Mouse (Mus musculus) gastrocnemius, postnatal 14 days (tissue): ENCODE measurements around the gene B3gnt9. TPM values are rescaled to one million over a fixed set of nuclear protein-coding genes. Genes with fewer than 3 reads are reported as not detected.

ENCODE experiments used
- DNase-seq: peaks from one replicate; pipeline ENCODE4 v3.0.0; 2021; ENCODE audit warnings: mixed read lengths
- intact Hi-C: fragments of 180-260 bp; cut with DNase I; formaldehyde crosslinking; loops from one replicate; pipeline ENCODE4 v1.15.1; 2025; ENCODE audit warnings: low total_unique reads
- total RNA-seq, 2 experiments: library from RNA; stranded (reverse); gene quantifications; 2 replicates each; pipeline ENCODE4 v1.2.3; 2021

B3gnt9 gene
- total RNA-seq, 2 experiments from 2014 or later = 5.1 to 6.1 TPM

DNA sequence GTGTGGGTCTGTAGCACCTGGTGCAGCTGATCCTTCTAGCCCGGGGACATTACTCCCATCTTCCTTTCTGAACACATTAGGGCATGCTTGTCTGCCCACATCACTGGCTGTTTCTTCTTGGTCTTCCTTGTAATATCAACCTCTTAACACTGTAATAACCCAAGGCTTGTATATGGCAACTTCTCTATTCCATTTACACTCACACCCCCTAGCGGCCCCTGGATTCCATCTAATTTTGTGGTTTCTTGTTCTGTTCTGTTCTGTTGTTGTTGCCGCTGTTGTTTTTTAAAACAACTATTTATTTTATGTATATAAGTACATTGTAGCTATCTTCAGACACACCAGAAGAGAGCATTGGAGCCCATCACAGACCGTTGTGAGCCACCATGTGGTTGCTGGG, 32.0 kb upstream of the B3gnt9 start:
- intact Hi-C loops = no loop called here
- DNase-seq = no peak

- intact Hi-C loops = no loop called here
- DNase-seq = no peak
Measured at GRCm38 (mm10) chr8:105285514-105285913, 30.6 kb upstream of the B3gnt9 start.

DNA sequence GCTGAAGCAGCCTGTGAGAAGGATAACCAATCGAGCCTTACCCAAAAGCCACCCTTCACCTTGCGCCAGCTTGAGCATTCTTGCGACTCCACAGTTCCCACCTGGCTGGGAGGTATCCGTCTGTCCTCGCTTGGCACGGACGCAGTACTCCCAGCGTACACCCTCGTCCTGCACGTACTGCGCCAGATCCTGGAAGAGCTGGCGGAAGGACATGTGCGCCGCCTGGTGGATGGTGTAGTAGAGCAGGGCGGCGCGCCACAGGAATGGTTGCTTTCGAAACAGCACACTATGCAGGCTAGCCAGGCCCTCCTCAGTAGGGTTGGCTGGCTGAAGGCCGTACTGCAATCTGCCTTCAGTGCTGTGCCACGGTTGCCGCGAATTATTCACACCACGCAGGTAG, 28.1 kb upstream of the B3gnt9 start:
- peak; percentile 57 for DNase-seq
- intact Hi-C loops = no loop called here

DNA sequence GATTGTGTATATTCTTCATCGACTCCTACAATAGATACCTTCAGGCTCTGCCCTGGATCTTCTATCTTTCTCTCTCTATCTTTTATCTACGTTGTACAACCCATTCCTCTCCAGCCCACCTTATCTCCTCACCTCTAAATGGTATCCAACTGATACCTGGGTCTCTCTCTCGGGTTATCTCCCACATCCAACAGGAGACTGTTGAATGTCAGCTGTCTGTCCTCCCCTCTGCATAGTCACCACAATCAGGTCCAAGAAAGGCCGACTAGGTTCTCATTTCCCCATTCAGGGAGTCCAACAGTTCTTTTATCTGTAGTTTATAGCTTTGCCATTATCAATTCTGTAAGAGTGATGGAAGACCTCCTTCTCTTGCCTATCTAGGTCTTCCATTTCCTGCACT, 27.3 kb upstream of the B3gnt9 start:
- no peak for DNase-seq
- intact Hi-C loops = no loop called here

DNA sequence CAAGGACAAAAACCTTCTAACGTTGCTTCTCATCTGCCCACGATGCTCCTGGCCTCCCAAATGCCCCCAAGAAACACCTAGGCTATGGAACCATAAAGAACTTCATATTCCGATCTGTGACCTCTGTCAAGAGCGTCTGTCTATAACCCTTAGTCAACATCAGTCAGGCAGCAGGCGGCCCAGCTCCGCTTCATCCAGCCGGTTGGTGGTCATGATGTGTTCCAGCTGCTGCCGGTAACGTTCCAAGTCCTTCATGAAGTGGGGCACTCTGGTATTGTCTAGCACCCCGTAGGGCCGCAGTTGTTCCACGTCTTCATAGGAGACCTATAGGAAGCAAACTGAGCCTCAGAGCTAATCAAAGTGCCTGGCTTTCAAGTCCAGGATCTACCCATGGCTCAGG, 26.9 kb upstream of the B3gnt9 start:
- intact Hi-C loops = no loop called here

GRCm38 (mm10) chr8:105280567-105280966, 25.6 kb upstream of the B3gnt9 start:
- DNase-seq = no peak
- intact Hi-C loops = no loop called here

More for the DNA sequence above, 26.9 kb upstream of the B3gnt9 start:
- no peak for DNase-seq

GRCm38 (mm10) chr8:105278911-105279334, 24.0 kb upstream of the B3gnt9 start:
- intact Hi-C loops = no loop called here

GRCm38 (mm10) chr8:105276292-105277120, 21.6 kb upstream of the B3gnt9 start:
- peak; percentile 80 for DNase-seq
- intact Hi-C loops = no loop called here

More at GRCm38 (mm10) chr8:105278911-105279334, 24.0 kb upstream of the B3gnt9 start:
- DNase-seq = peak; percentile 85

- intact Hi-C loops = no loop called here
- no peak for DNase-seq
Measured at GRCm38 (mm10) chr8:105275840-105276239, 20.9 kb upstream of the B3gnt9 start, which contains the start of gene Nol3. Gene Nol3 (plus strand): TSS chr8:105276140.

DNA sequence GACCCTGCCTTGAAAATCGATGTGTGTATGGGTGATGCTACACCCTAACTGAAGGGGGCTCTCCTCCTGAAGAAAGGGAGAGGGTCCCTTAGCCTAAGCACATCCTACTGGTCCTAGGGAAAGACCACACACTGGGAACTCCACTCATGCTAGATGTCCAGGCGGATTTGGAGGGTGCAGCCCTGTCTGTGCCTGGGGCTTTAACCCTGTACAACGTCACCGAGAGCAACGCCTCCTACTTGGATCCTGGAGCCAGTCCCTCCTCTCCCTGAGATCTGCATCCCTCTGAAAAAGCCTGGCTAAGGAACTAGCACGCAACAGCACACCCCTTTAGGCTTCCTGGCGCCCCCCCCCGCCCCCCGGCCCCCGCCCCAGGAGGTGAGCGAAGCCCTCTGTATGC, 20.4 kb upstream of the B3gnt9 start:
- DNase-seq = no peak
- intact Hi-C loops = no loop called here

GRCm38 (mm10) chr8:105270916-105271186, 15.9 kb upstream of the B3gnt9 start:
- intact Hi-C loops = no loop called here

GRCm38 (mm10) chr8:105270101-105270915, 15.4 kb upstream of the B3gnt9 start:
- no peak for DNase-seq
- intact Hi-C loops = no loop called here

More at GRCm38 (mm10) chr8:105270916-105271186, 15.9 kb upstream of the B3gnt9 start:
- DNase-seq = no peak

- intact Hi-C loops = no loop called here
- DNase-seq = peak; percentile 69
Measured at GRCm38 (mm10) chr8:105269461-105269947, 14.6 kb upstream of the B3gnt9 start, which contains the start of gene Hsf4. Gene Hsf4 (plus strand): TSS chr8:105269801.

GRCm38 (mm10) chr8:105269075-105269458, 14.1 kb upstream of the B3gnt9 start:
- intact Hi-C loops = no loop called here
- DNase-seq = no peak

DNA sequence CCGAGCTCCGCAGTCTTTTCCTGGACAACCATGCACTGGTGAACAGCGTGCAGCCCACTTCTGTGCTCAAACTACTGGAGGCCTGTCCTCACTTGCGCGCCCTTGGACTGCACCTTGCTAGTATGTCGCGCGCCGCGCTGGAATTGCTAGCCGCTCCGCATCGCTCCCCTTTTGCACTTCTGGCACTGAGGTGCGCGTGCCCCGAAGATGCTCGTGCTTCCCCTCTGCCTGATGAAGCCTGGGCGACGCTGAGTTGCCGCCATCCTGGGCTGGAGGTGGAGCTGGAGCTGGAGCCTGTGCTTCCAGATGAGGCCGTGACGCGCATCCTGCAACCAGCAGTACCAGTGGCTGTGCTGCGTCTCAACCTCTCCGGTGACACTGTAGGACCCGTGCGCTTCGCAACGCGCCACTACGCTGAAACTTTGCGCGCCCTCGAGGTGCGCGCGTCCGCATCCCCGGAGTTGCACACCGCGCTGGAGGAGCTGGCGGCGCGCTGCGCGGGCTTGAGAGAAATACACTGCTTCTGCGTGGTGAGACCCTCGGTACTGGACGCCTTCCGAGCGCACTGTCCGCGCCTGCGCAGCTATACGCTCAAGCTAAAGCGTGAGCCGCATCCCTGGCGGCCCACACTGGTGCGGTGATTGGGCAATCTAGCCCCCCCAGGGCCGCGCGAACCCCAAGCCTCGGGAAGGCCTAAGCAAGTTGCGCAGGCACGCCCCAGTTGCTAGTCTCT, 13.6 kb upstream of the B3gnt9 start:
- intact Hi-C loops = no loop called here
- no peak for DNase-seq

GRCm38 (mm10) chr8:105266775-105267174, 11.8 kb upstream of the B3gnt9 start:
- intact Hi-C loops = no loop called here
- DNase-seq = no peak

DNA sequence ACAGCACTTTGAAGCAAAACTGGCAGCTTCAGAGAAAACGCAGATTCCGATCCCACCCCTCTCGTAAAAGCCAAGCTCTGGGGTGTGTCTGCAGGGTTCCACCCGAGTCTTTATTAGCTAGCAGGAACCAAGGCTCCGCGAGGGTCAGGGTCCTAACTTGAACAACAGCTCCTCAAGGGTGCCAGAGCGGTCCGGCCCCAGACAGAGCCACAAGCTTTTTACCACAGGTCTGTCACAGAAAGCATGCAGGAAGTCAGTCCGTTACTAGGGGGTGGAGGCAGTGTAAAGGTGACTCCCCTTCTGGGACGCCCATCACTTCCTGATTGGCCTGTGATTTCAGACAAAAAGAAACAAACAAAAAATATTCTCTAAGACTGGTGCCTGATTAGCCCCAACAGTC, 10.2 kb upstream of the B3gnt9 start:
- no peak for DNase-seq
- intact Hi-C loops = no loop called here

- peak; percentile 77 for DNase-seq
- intact Hi-C loops = no loop called here
Measured at GRCm38 (mm10) chr8:105264024-105264982, 9.3 kb upstream of the B3gnt9 start, which contains the start of the genes Tradd and Fbxl8. Gene Tradd (minus strand): TSS chr8:105264609. Gene Fbxl8 (plus strand): TSS chr8:105264648.
